Mouse (Mus musculus) liver, embryonic 11.5 days (tissue): Measurements from ENCODE around the gene R3hdm2. TPM values are rescaled to one million over a fixed set of nuclear protein-coding genes. Genes with fewer than 3 reads are reported as not detected.

Source experiments
- ATAC-seq: fragments of 200-750 bp; cut with Nextera tagmentation; replicated peaks from 2 replicates; pipeline ENCODE4 v1.8.0; 2017; ENCODE audit warnings: moderate number of reproducible peaks, mild to moderate bottlenecking, moderate TSS enrichment, moderate library complexity; ENCODE audit not compliant: low FRiP score
- DNase-seq: peaks from one replicate; pipeline ENCODE4 v3.0.0-alpha.2; 2017; ENCODE audit warnings: low spot score
- H3K27ac ChIP-seq: fragments of 300-500 bp; sonication (generic); 2 replicates; pipeline ENCODE4 v1.5.1; 2014; ENCODE audit warnings: mild to moderate bottlenecking, low read depth, low read length, control low read depth
- H3K27me3 ChIP-seq: fragments of 300-500 bp; sonication (generic); replicated peaks from 2 replicates; pipeline ENCODE4 v1.6.1; 2014; ENCODE audit warnings: low read length, mixed read lengths; ENCODE audit not compliant: control insufficient read depth, insufficient read depth
- H3K36me3 ChIP-seq: fragments of 300-500 bp; sonication (generic); 2 replicates; pipeline ENCODE4 v1.6.1; 2014; ENCODE audit warnings: mild to moderate bottlenecking, low read length, moderate library complexity, mixed read lengths; ENCODE audit not compliant: control insufficient read depth, insufficient read depth
- H3K4me1 ChIP-seq: fragments of 300-500 bp; sonication (generic); replicated peaks from 2 replicates; pipeline ENCODE4 v1.6.1; 2014; ENCODE audit warnings: low read length, mixed read lengths; ENCODE audit not compliant: control insufficient read depth, insufficient read depth
- H3K4me2 ChIP-seq: fragments of 300-500 bp; sonication (generic); 2 replicates; pipeline ENCODE4 v1.6.1; 2014; ENCODE audit warnings: mild to moderate bottlenecking, control low read depth, moderate library complexity
- H3K4me3 ChIP-seq: fragments of 300-500 bp; sonication (generic); 2 replicates; pipeline ENCODE4 v1.5.1; 2014; ENCODE audit warnings: low read depth, low read length, control low read depth
- H3K9ac ChIP-seq: fragments of 300-500 bp; sonication (generic); 2 replicates; pipeline ENCODE4 v1.6.1; 2014; ENCODE audit warnings: low read depth, low read length, control low read depth
- H3K9me3 ChIP-seq: fragments of 300-500 bp; sonication (generic); 2 replicates; pipeline ENCODE4 v1.6.1; 2016; ENCODE audit warnings: low read length, inconsistent platforms, mixed read lengths; ENCODE audit not compliant: control insufficient read depth
- WGBS: fragments of 180-500 bp; shearing (Covaris S2); extraction: QIAGEN DNeasy Blood & Tissue Kit; methylation state at CpG from one replicate; pipeline ENCODE4 v1.1.7; 2014; 5-methylcytosine and 5-hydroxymethylcytosine counted together
- polyA plus RNA-seq: library from polyadenylated mRNA; unstranded; fragments of >200 nt; fragmentation: Nextera tagmentation; extraction: Ambion mirVana; gene quantifications from 2 replicates; pipeline ENCODE4 v1.2.1, GENCODE M21; 2014

Gene R3hdm2
- 25.4 and 33.8 TPM in 2 replicates for polyA plus RNA-seq

DNA sequence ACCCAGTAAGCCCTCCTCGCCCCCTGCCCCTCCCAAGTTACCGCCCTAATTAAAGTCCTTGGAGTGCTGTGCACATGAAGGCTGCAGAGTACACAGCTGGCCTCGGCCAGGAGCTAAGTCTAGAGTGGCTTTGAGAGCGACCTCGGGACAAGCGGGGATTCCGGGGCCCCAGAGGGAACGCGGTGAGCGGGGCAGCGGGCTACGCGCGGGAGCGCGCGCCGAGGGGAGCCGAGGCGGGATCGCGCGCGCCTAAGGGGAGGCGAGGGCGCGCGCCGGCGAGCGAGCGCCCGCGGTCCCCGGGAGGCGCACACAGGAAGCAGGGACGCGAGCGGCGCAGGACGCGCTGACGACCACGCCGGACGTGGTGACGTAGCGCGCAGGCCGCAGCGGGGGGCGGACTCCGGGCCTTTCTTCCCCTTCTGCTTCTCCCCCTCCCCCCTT, at the start of gene R3hdm2:
Gene R3hdm2 (plus strand): TSS at position 77 of the 441 bp plus-strand sequence.
- under 1% methylated on average over 50 of the region's 53 CpGs for WGBS
- Histone ChIP-seq H3K4me3 (peak within 1 kb of the TSS; percentile 66), H3K4me1 (no peaks in the 10 kb centered on the region; the same call in 1 of the 2 replicates), H3K27ac (peak within 1 kb of the TSS; percentile 86), H3K27me3 (no peaks in the 10 kb centered on the region), H3K4me2 (peak within 1 kb of the TSS; percentile 82), H3K9ac (peak within 1 kb of the TSS; percentile 79), H3K36me3 (no peaks in the 10 kb centered on the region), H3K9me3 (no peaks in the 10 kb centered on the region)
- peak; percentile 96 for ATAC-seq
- peak; percentile 91 for DNase-seq

DNA sequence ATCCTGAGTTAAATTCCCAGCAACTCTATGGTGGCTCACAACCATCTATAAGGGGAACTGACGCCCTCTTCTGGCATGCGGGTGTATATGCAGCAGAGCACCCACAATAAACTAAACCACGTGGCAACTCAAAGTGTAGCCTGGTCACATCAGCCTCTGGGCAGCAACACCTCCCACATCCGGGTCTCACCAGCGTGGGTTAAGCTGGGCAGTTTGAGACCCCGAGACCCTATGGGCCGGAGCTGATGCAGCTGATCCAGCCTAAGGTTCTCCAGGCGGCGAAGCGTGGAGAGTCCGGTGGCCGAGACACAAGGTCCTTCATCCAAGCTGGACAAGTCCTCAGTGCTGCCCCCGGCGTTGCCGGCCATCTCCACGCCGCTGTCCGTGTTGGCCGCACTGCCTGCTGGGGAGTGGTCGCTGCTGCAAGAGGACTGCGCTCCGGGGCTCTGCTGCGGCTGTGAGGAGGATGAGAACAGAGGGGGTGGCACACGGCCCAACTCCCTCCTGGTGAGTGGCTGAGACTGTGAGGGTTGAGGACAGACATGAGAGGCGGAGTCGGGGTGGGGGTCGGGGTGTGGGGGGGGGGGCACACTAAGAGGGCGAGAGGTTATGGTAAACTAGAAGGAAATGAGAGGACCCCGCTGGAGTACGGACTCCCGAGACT, 47.8 kb upstream of the R3hdm2 start:
- Histone ChIP-seq H3K4me2 (peak overlapping the region; percentile 62), H3K27ac (no peak overlapping the region; the same call in 1 of the 2 replicates), H3K9me3 (no peaks in the 10 kb centered on the region), H3K4me1 (0 out of 2 replicates have a peak, but pooled peaks cover 3% of the 10 kb centered on the region), H3K36me3 (peaks cover 5% of the 10 kb centered on the region; the same call in 1 of the 2 replicates), H3K9ac (0 out of 2 replicates have a peak overlapping the region, but pooled peaks have one; percentile 39), H3K27me3 (peaks cover 12% of the 10 kb centered on the region), H3K4me3 (peak overlapping the region; percentile 36)
- ATAC-seq (peak; percentile 47), DNase-seq (peak; percentile 53)
- WGBS, result 31% methylated on average over 31 of the region's 31 CpGs

DNA sequence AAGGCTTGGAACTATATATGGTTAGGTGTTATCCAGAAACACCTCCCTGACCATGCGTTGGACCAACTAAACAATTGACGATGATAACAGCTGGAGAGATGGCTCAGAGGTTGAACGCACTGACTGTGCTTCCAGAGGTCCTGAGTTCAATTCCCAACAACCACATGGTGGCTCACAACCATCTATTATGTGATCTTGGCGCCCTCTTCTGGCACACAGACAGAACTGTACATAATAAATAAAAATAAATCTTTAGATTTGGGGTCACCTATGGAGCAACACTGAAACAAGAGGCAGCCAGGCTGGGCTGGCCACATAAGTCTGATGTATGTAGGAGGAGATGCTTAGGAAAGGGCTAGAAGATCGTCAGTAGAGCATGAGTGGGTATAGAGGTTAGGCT, 47.0 kb upstream of the R3hdm2 start:
- 51% methylated on average over 5 of the region's 5 CpGs for WGBS
- H3K27ac ChIP-seq, result no peak overlapping the region
- H3K9me3 ChIP-seq, result no peaks in the 10 kb centered on the region
- 0 out of 2 replicates have a peak, but pooled peaks cover 3% of the 10 kb centered on the region for H3K4me1 ChIP-seq
- peaks cover 5% of the 10 kb centered on the region; the same call in 1 of the 2 replicates for H3K36me3 ChIP-seq
- peak; percentile 11; the same call in 1 of the 2 replicates for ATAC-seq
- H3K4me3 ChIP-seq, result no peak overlapping the region; the same call in 1 of the 2 replicates
- peaks cover 11% of the 10 kb centered on the region; the same call in 1 of the 2 replicates for H3K27me3 ChIP-seq
- no peak overlapping the region for H3K9ac ChIP-seq
- H3K4me2 ChIP-seq, result no peak overlapping the region
- DNase-seq, result no peak

DNA sequence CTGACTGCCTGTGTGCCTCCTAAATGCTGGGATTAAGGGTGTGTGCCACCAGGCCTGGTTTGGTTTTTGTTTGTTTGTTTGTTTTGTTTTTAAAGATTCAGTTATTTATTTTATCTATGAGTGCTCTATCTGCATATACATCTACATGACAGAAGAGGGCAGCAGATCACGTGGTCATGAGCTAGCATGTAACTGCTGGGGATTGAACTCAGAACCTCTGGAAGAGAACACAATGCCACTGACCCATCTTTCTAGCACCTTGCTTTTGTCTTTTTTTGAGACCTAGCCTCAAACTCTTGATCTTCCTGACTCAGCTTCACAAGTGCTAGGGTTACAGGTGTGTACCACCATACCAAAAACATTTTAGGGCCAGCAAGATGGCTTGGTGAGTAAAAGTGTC, 44.9 kb upstream of the R3hdm2 start:
- peaks cover 24% of the 10 kb centered on the region for H3K27me3 ChIP-seq
- no peak overlapping the region for H3K27ac ChIP-seq
- H3K9me3 ChIP-seq, result no peaks in the 10 kb centered on the region
- ATAC-seq (no peak), DNase-seq (no peak)
- no peak overlapping the region for H3K9ac ChIP-seq
- H3K4me3 ChIP-seq, result no peak overlapping the region
- H3K4me2 ChIP-seq, result no peak overlapping the region
- peaks cover 12% of the 10 kb centered on the region for H3K4me1 ChIP-seq
- peaks cover 3% of the 10 kb centered on the region; the same call in 1 of the 2 replicates for H3K36me3 ChIP-seq
- WGBS, result 59% methylated on average over 1 of the region's 1 CpGs

DNA sequence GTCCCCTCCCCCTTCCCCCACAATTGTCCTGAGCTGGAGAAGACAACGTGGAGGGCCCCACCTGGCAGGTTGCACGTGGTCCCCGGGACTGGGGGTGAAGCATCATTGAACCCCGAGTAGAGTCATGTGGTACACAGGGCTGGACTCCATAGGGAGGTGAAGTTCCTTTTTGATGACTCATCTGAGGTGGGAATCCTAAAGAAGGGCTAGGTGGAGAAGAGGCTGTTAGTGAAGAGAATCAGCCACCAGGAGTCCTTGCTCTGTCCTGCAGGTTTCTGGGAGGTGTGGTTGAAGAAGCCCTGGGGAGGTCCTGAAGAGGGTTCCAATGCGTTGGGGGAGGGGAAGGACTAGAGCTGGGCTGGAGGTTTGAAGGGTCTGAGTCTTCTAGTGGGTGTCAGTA, 43.2 kb upstream of the R3hdm2 start:
- WGBS, result 59% methylated on average over 5 of the region's 5 CpGs
- H3K4me3 ChIP-seq, result no peak overlapping the region
- peaks cover 37% of the 10 kb centered on the region for H3K27me3 ChIP-seq

DNA sequence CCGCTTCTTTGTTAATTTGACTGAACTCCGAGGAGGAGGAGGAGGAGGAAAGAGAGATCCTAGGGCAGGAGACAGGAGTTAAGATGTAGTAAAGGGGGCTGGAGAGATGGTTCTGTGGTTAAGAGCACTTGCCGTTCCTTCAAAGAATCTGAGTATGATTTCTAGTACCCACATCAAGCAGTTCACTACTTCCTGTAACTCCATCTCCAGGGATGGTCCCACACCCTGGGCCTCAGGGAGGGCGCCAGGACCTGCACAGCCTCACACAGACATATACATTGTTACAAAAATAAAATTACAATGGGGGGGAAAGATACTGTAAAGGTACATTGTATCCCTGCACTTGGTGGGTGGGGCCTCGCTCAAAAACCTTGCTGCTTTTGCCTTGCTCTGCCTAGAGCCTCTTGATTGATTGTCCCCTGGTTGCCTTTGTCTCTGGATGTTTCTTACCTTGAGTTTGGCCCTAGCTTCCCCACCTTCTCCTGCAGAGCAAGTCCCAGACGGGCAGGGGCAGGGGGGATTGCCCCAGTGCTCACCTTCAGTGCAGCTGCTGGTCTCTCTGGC, 42.5 kb upstream of the R3hdm2 start:
- ATAC-seq, result no peak
- Histone ChIP-seq H3K27me3 (peaks cover 41% of the 10 kb centered on the region), H3K4me2 (no peak overlapping the region), H3K9ac (no peak overlapping the region), H3K4me1 (peaks cover 22% of the 10 kb centered on the region), H3K9me3 (no peaks in the 10 kb centered on the region), H3K36me3 (peaks cover 3% of the 10 kb centered on the region; the same call in 1 of the 2 replicates), H3K27ac (no peak overlapping the region), H3K4me3 (no peak overlapping the region)
- DNase-seq, result no peak
- 71% methylated on average over 6 of the region's 6 CpGs for WGBS

More for the DNA sequence above, 43.2 kb upstream of the R3hdm2 start:
- Histone ChIP-seq H3K27ac (no peak overlapping the region), H3K4me2 (no peak overlapping the region), H3K9me3 (no peaks in the 10 kb centered on the region), H3K4me1 (peaks cover 18% of the 10 kb centered on the region), H3K9ac (no peak overlapping the region), H3K36me3 (peaks cover 3% of the 10 kb centered on the region; the same call in 1 of the 2 replicates)
- ATAC-seq (no peak), DNase-seq (no peak)

DNA sequence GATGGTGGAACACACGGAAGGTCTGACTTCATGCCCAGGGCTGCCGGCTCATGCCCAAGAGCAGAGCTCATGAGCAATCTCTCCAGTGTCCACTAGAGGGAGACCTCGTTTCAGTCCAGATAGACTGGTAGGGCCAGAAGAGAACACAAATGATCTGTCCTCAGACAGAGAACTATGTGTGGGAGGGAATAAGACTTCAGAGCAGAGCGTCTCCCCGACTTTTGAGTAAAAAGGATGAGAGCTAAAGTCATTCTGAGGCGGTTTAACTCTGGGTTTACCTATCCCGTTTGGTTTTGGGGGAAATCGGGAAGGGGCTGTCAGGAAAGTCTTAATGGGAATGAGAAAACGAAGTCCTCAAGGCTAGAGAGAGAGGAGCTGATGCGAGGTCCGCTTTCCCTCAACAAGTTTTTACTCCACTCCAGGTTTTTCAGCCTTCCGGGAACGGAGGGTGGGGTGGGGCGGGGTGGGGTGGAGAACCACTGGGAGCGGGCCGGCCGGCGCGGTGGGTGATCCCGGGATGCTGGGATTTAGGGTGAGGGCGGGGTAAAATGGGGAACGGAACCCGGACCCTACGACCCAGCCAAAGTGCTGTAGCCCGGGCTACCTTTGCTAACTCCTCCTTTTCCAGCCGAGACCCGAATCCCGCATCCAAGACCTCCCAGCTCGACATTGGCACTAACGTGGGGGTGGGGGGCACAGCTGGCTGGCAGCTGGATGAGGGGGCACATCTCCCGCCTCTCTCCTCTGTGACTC, 41.0 kb upstream of the R3hdm2 start:
- Histone ChIP-seq H3K9me3 (no peaks in the 10 kb centered on the region), H3K4me2 (peak overlapping the region; percentile 95), H3K4me3 (peak overlapping the region; percentile 55), H3K27ac (peak overlapping the region; percentile 64), H3K4me1 (peaks cover 22% of the 10 kb centered on the region), H3K27me3 (peaks cover 41% of the 10 kb centered on the region), H3K9ac (peak overlapping the region; percentile 34; the same call in 1 of the 2 replicates), H3K36me3 (peaks cover under 1% of the 10 kb centered on the region; the same call in 1 of the 2 replicates)
- ATAC-seq (peak; percentile 80), DNase-seq (peak; percentile 79)
- under 1% methylated on average over 31 of the region's 31 CpGs for WGBS
